Mouse (Mus musculus): ENCODE results near the gene Mapkapk3. TPM values are rescaled to one million over a fixed set of nuclear protein-coding genes. Genes with fewer than 3 reads are reported as not detected.

The Mapkapk3 gene
- total and polyA plus RNA-seq, 3 experiments, result 42.3 to 49.9 TPM; not detected in 1

DNA sequence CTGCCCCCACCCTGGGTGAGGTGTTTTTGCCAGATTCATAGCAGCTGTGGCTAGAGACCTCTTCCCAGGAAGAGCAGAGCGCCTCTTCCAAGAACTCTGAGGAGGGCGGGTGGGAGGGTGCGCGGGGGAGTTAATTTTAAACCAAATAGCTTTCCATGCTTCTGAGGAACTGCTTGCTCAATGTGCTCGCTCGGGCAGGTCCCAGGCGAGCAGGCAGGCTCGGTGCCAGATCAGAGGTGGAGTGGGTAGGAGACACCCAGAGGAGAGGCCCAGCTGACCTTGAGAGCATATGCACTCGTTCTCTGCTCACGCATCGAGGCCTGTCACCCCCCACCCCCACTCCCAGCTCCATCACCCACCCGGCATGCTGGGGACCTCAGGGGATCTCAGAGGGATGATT is 18.2 kb upstream of the Mapkapk3 start:
- H3K27me3 ChIP-seq (ENCODE audit: control insufficient read depth in 1 of 2, insufficient read depth in 2 of 2, low read length in 2 of 2), result no peaks in the 10 kb centered on the region
- no peaks in the 10 kb centered on the region for H3K79me2 ChIP-seq (ENCODE audit: control insufficient read depth, insufficient read depth, low read length, poor library complexity)
- DNase-seq (ENCODE audit: low read depth, low spot score), result peak; percentile 56
- peak overlapping the region; percentile 63 for H3K9ac ChIP-seq (ENCODE audit: control insufficient read depth, low read depth, low read length, poor library complexity, severe bottlenecking)
- H3K4me1 ChIP-seq (ENCODE audit: control insufficient read depth in 1 of 2, insufficient read depth in 2 of 2, low read length in 2 of 2), result peaks cover 16 to 57% of the 10 kb centered on the region in 2 experiments
- H3K9me3 ChIP-seq (replicated peaks; ENCODE audit: insufficient read depth, low read length), result no peaks in the 10 kb centered on the region
- TF ChIP-seq MXI1 (IDR thresholded peaks at IDR 0.05; ENCODE audit: low read depth, low read length), result 0 out of 2 replicates have a peak, but pooled peaks have one; percentile 24
- no peak for TF ChIP-seq ZMIZ1 (IDR thresholded peaks at IDR 0.05; ENCODE audit: low read depth, low read length)
- TF ChIP-seq MAX (IDR thresholded peaks at IDR 0.05; ENCODE audit: low read length), result 0 out of 2 replicates have a peak, but pooled peaks have one; percentile 18
- no peak for TF ChIP-seq BHLHE40 (IDR thresholded peaks at IDR 0.05; ENCODE audit: borderline replicate concordance, low read depth, low read length)
- 0 out of 2 replicates have a peak, but pooled peaks have one; percentile 32 for TF ChIP-seq MYC (IDR thresholded peaks at IDR 0.05; ENCODE audit: low read depth, low read length)
- peaks cover 0 to 32% of the 10 kb centered on the region in 2 experiments; a peak in 2 of 4 replicates for H3K36me3 ChIP-seq (ENCODE audit: control insufficient read depth in 1 of 2, insufficient read depth in 2 of 2, low read length in 2 of 2)
- H3K4me3 ChIP-seq (ENCODE audit: control insufficient read depth in 1 of 2, insufficient read depth in 1 of 2, low read depth in 2 of 2, low read length in 2 of 2), result peak overlapping the region; percentile 7 to 14; a peak in 2 of 4 replicates
- H3K27ac ChIP-seq (ENCODE audit: control insufficient read depth, low read depth, low read length), result peak overlapping the region; percentile 71

GRCm38 (mm10) chr9:107307099-107307872 is 17.6 kb upstream of the Mapkapk3 start:
- Histone ChIP-seq H3K9ac (ENCODE audit: control insufficient read depth, low read depth, low read length, poor library complexity, severe bottlenecking) (peak overlapping the region; percentile 63), H3K79me2 (ENCODE audit: control insufficient read depth, insufficient read depth, low read length, poor library complexity) (no peaks in the 10 kb centered on the region), H3K4me1 (ENCODE audit: control insufficient read depth in 1 of 2, insufficient read depth in 2 of 2, low read length in 2 of 2) (peaks cover 14 to 53% of the 10 kb centered on the region in 2 experiments), H3K4me3 (ENCODE audit: control insufficient read depth in 1 of 2, insufficient read depth in 1 of 2, low read depth in 2 of 2, low read length in 2 of 2) (peak overlapping the region; percentile 8 to 20; a peak in 2 of 4 replicates), H3K27ac (ENCODE audit: control insufficient read depth, low read depth, low read length) (peak overlapping the region; percentile 71), H3K36me3 (ENCODE audit: control insufficient read depth in 1 of 2, insufficient read depth in 2 of 2, low read length in 2 of 2) (peaks cover 0 to 30% of the 10 kb centered on the region in 2 experiments; a peak in 2 of 4 replicates), H3K9me3 (replicated peaks; ENCODE audit: insufficient read depth, low read length) (no peaks in the 10 kb centered on the region), H3K27me3 (ENCODE audit: control insufficient read depth in 1 of 2, insufficient read depth in 2 of 2, low read length in 2 of 2) (no peaks in the 10 kb centered on the region)
- DNase-seq (ENCODE audit: low read depth, low spot score), result peak; percentile 74
- peak; percentile 61 for TF ChIP-seq GATA1 (IDR thresholded peaks at IDR 0.05; ENCODE audit: low read depth, low read length)
- peak; percentile 35; the same call in 1 of the 2 replicates for TF ChIP-seq TCF12 (IDR thresholded peaks at IDR 0.05; ENCODE audit: low read depth, low read length)
- 0 out of 2 replicates have a peak, but pooled peaks have one; percentile 35 for TF ChIP-seq MXI1 (IDR thresholded peaks at IDR 0.05; ENCODE audit: low read depth, low read length)
- TF ChIP-seq POLR2AphosphoS5 (IDR thresholded peaks at IDR 0.05; ENCODE audit: borderline replicate concordance, low read depth, low read length), result no peak
- TF ChIP-seq RAD21 (IDR thresholded peaks at IDR 0.05; ENCODE audit: low read depth, low read length), result no peak
- TF ChIP-seq TAL1 (IDR thresholded peaks at IDR 0.05; ENCODE audit: low read length), result peak; percentile 78
- TF ChIP-seq CTCF (IDR thresholded peaks at IDR 0.05 in 2 of 3, conservative IDR thresholded peaks at IDR 0.05 in 1 of 3; ENCODE audit: control insufficient read depth in 1 of 3, insufficient read depth in 1 of 3, low read depth in 2 of 3, low read length in 3 of 3, poor library complexity in 1 of 3, severe bottlenecking in 1 of 3), result peak in 2 of 3 experiments; percentile 5 to 23; a peak in 2 of 6 replicates
- peak; percentile 58 for TF ChIP-seq ETS1 (IDR thresholded peaks at IDR 0.05; ENCODE audit: low read depth, low read length)
- no peak for TF ChIP-seq MAX (IDR thresholded peaks at IDR 0.05; ENCODE audit: low read length)
- TF ChIP-seq JUND (IDR thresholded peaks at IDR 0.05; ENCODE audit: low read depth, low read length), result 0 out of 2 replicates have a peak, but pooled peaks have one; percentile 28
- TF ChIP-seq EP300 (IDR thresholded peaks at IDR 0.05; ENCODE audit: low read depth in 1 of 2, low read length in 2 of 2), result peak; percentile 52 to 58
- TF ChIP-seq USF1 (IDR thresholded peaks at IDR 0.05; ENCODE audit: low read depth, low read length), result no peak
- peak; percentile 15; the same call in 1 of the 2 replicates for TF ChIP-seq BHLHE40 (IDR thresholded peaks at IDR 0.05; ENCODE audit: borderline replicate concordance, low read depth, low read length)
- TF ChIP-seq NRF1 (IDR thresholded peaks at IDR 0.05; ENCODE audit: insufficient read depth, low read depth, low read length, poor library complexity, severe bottlenecking), result no peak
